Mouse (Mus musculus) thymus, adult 2 months (tissue): Measurements from ENCODE around the gene Ttc3.

Source experiments
- CTCF ChIP-seq: fragments of 200-500 bp; IDR thresholded peaks from 2 replicates; pipeline ENCODE4 v1.5.1; 2012; ENCODE audit warnings: mild to moderate bottlenecking, control low read depth, low read length, moderate library complexity, borderline replicate concordance; ENCODE audit not compliant: control insufficient read depth, poor library complexity, insufficient read depth; ENCODE audit errors: extremely low read depth
- POLR2A ChIP-seq: fragments of 200-500 bp; IDR thresholded peaks from 2 replicates; pipeline ENCODE4 v1.6.1; 2012; ENCODE audit warnings: mild to moderate bottlenecking, low read length, control low read depth, moderate library complexity; ENCODE audit not compliant: control insufficient read depth, poor library complexity, insufficient read depth; ENCODE audit errors: extremely low read depth

- TF ChIP-seq POLR2A: no peak
- TF ChIP-seq CTCF: no peak
These were observed 39.1 kb upstream of the Ttc3 start for GRCm38 (mm10) chr16:94331233-94331885.
